Mouse (Mus musculus) forebrain, embryonic 15.5 days (tissue): ENCODE measurements around the gene Dlg2. TPM values are rescaled to one million over a fixed set of nuclear protein-coding genes. Genes with fewer than 3 reads are reported as not detected.
A peak's percentile ranks its signal among the peaks of the same experiment; 100 is the strongest.

Experiments
- ATAC-seq: fragments of 200-750 bp; cut with Nextera tagmentation; replicated peaks from 2 replicates; pipeline ENCODE4 v1.8.0; 2017; ENCODE audit warnings: mild to moderate bottlenecking, moderate TSS enrichment, moderate library complexity
- H3K27ac ChIP-seq: fragments of 300-500 bp; sonication (generic); replicated peaks from 2 replicates; pipeline ENCODE4 v1.5.1; 2015; ENCODE audit warnings: mild to moderate bottlenecking, inconsistent platforms
- H3K27me3 ChIP-seq: fragments of 300-500 bp; sonication (generic); 2 replicates; pipeline ENCODE4 v1.6.1; 2015; ENCODE audit warnings: inconsistent platforms
- H3K36me3 ChIP-seq: fragments of 300-500 bp; sonication (generic); 2 replicates; pipeline ENCODE4 v1.6.1; 2015; ENCODE audit warnings: mild to moderate bottlenecking, inconsistent platforms
- H3K4me1 ChIP-seq: fragments of 300-500 bp; sonication (generic); 2 replicates; pipeline ENCODE4 v1.6.1; 2015; ENCODE audit warnings: inconsistent platforms
- H3K4me2 ChIP-seq: fragments of 300-500 bp; sonication (generic); replicated peaks from 2 replicates; pipeline ENCODE4 v1.6.1; 2015; ENCODE audit warnings: mild to moderate bottlenecking, inconsistent platforms
- H3K4me3 ChIP-seq: fragments of 300-500 bp; sonication (generic); 2 replicates; pipeline ENCODE4 v1.5.1; 2015; ENCODE audit warnings: mild to moderate bottlenecking, inconsistent platforms
- H3K9ac ChIP-seq: fragments of 300-500 bp; sonication (generic); replicated peaks from 2 replicates; pipeline ENCODE4 v1.6.1; 2015; ENCODE audit warnings: mild to moderate bottlenecking, inconsistent platforms
- H3K9me3 ChIP-seq: fragments of 300-500 bp; sonication (generic); 2 replicates; pipeline ENCODE4 v1.6.1; 2016; ENCODE audit warnings: inconsistent platforms
- WGBS: fragments of 180-500 bp; shearing (Covaris S2); methylation state at CpG from one replicate; pipeline ENCODE4 v1.1.7; 2015; ENCODE audit warnings: mixed read lengths; 5-methylcytosine and 5-hydroxymethylcytosine counted together
- polyA plus RNA-seq: library from polyadenylated mRNA; unstranded; fragments of >200 nt; fragmentation: Nextera tagmentation; extraction: Ambion mirVana; gene quantifications from 2 replicates; pipeline ENCODE4 v1.2.1, GENCODE M21; 2015

Dlg2 gene
- polyA plus RNA-seq, 1 experiment from 2014 or later: 24.5 TPM

DNA sequence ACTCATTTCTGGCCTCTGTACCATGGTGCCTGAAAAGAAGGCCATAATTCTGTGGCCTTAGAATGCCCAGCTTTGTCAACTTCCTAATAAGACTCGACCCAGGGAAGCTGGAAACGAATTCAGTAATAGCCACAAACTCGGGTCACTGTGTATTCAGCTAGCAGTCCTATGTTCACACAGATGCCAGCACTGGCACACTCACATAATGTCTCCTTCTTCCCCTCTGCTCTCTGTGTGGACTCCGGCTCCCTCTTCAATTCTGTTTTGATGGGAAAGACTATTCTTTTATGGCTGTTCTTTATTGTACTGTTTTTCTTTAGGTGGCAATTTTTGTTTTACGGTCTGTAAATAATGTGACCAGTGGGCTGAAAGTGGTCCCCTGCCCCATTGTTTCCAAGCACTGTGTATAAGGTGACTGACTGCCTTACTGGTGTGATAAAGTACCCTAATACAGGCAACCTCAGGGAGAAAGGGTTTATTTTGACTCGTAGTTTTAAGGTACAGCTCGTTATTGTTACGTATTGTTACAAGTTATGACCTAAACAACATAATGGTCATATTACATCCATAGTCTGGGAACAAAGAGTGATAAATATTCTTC is 1816.5 kb downstream of the Dlg2 start:
- Histone ChIP-seq H3K4me2 (no peak overlapping the region), H3K36me3 (no peaks in the 10 kb centered on the region), H3K9me3 (no peaks in the 10 kb centered on the region), H3K27me3 (no peaks in the 10 kb centered on the region), H3K9ac (no peak overlapping the region), H3K4me1 (no peaks in the 10 kb centered on the region), H3K27ac (no peak overlapping the region), H3K4me3 (no peak overlapping the region)
- no peak for ATAC-seq
- 61% methylated on average over 8 of the region's 8 CpGs for WGBS

DNA sequence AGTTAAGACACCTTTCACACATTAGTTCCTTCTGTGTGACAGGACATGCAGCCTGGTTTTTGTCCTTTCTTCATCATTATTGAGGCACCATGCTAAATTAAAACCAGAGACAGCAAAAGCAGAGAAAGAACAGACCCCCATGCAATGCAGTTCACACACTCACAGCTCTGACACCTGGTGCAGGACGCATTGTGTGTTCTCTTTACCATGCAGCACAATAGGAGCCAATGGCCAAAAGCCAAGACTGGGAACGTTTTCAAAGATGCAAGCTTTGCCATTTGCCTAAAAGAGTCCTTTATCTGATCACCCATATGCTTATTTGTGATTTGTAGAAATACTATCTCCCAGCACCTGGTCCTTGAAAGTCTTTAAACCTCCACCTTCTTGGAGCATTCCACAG is 1824.6 kb downstream of the Dlg2 start:
- no peak overlapping the region for H3K4me3 ChIP-seq

DNA sequence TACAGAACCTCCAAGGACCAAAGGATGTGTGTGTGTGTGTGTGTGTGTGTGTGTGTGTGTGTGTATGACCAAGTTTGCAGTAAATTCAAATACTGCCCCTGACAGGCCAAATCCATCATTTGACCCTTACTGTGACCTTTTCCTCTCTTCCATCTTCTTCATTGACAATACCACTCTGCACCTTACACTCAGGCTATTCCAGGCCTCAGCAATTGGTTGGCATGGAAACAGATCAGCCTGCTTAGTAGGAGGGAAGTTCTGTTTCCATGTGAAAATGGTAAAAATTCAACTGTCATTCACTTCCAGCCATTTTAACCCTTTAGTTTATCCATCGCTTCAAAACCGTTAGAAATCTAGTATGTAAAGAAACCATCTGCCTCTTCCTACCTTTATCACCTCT is 1831.2 kb downstream of the Dlg2 start:
- Histone ChIP-seq H3K4me2 (no peak overlapping the region), H3K27ac (no peak overlapping the region), H3K9me3 (no peaks in the 10 kb centered on the region), H3K4me3 (no peak overlapping the region), H3K27me3 (no peaks in the 10 kb centered on the region), H3K36me3 (no peaks in the 10 kb centered on the region), H3K9ac (no peak overlapping the region), H3K4me1 (no peaks in the 10 kb centered on the region)
- WGBS: 89% methylated on average over 2 of the region's 2 CpGs
- no peak for ATAC-seq

More for the DNA sequence above, 1824.6 kb downstream of the Dlg2 start:
- Histone ChIP-seq H3K4me2 (no peak overlapping the region), H3K9ac (no peak overlapping the region), H3K27ac (no peak overlapping the region), H3K36me3 (no peaks in the 10 kb centered on the region), H3K27me3 (no peaks in the 10 kb centered on the region), H3K4me1 (no peaks in the 10 kb centered on the region), H3K9me3 (no peaks in the 10 kb centered on the region)
- 0 out of 2 replicates have a peak, but pooled peaks have one; percentile 48 for ATAC-seq
- WGBS: 34% methylated on average over 2 of the region's 2 CpGs

DNA sequence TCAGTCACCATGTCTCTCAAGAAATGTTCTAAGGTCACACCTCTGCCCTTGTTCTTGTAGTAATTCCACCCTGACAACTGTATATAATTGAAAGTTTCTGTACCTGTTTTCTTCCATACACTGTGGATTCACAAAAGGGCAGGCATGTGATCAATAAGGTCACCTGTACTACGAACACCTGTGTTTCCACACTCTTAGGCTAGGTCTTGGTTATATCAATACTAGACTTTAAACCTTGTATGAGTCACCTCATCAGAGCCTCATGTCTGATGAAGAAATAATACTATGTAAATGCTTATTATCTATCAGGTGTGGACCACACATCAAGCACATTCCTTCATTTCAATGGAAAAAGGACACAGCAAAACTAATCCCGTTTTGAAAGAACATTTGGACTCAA is 1831.7 kb downstream of the Dlg2 start:
- Histone ChIP-seq H3K27me3 (no peaks in the 10 kb centered on the region), H3K36me3 (no peaks in the 10 kb centered on the region), H3K4me2 (no peak overlapping the region), H3K4me3 (no peak overlapping the region), H3K4me1 (no peaks in the 10 kb centered on the region), H3K27ac (no peak overlapping the region), H3K9me3 (no peaks in the 10 kb centered on the region), H3K9ac (no peak overlapping the region)
- WGBS: 88% methylated on average over 2 of the region's 2 CpGs
- no peak for ATAC-seq

DNA sequence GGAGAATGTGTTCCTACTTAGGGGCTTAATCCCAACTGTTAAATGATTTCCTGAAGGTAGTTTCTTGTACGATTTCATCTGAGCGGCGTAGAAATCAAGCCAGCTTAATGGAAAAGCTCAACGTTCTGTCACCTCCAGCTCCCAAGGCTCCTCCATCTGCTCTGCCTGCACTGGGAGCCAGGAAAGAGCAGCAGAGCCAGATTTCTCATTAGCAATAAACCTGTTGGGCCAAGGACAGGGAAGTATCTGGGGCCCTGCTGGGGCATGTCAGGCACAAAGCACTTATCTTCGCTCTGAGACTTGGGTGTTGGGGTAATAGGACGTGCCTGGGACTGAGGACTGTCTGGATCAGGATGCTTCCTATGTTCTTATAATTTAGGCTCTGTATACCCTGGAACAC is 1839.9 kb downstream of the Dlg2 start:
- peaks cover 17% of the 10 kb centered on the region for H3K4me1 ChIP-seq
- WGBS: 70% methylated on average over 6 of the region's 6 CpGs
- peak; percentile 85 for ATAC-seq

DNA sequence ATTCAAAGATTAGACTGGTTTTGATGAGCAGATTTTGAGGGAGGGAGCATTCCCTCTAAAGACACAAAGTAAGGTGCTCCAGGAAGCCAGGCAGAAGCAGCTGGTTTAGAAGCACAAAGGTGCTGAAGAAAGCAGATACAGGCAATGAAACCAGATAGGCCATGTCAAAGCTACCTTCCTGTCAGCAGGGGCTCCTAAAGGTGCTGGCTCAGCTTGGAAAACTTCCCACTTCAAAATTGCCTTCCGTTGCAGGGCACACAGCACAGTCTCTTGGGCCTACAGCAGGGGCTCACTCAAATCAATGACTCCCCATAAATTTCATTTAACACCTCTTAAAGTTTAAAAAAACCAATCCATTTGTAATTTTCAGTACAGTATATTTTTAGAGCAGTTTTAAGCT is 1843.0 kb downstream of the Dlg2 start:
- H3K4me1 ChIP-seq: peaks cover 17% of the 10 kb centered on the region
- no peak overlapping the region for H3K4me2 ChIP-seq
- no peak overlapping the region for H3K27ac ChIP-seq
- H3K36me3 ChIP-seq: no peaks in the 10 kb centered on the region
- H3K27me3 ChIP-seq: no peaks in the 10 kb centered on the region
- no peak for ATAC-seq
- no peak overlapping the region for H3K9ac ChIP-seq
- WGBS: 71% methylated on average over 1 of the region's 1 CpGs
- H3K9me3 ChIP-seq: no peaks in the 10 kb centered on the region
- H3K4me3 ChIP-seq: no peak overlapping the region

More for the DNA sequence above, 1839.9 kb downstream of the Dlg2 start:
- Histone ChIP-seq H3K9ac (no peak overlapping the region), H3K27me3 (no peaks in the 10 kb centered on the region), H3K4me3 (no peak overlapping the region), H3K9me3 (no peaks in the 10 kb centered on the region), H3K4me2 (no peak overlapping the region), H3K27ac (peak overlapping the region; percentile 77), H3K36me3 (no peaks in the 10 kb centered on the region)

DNA sequence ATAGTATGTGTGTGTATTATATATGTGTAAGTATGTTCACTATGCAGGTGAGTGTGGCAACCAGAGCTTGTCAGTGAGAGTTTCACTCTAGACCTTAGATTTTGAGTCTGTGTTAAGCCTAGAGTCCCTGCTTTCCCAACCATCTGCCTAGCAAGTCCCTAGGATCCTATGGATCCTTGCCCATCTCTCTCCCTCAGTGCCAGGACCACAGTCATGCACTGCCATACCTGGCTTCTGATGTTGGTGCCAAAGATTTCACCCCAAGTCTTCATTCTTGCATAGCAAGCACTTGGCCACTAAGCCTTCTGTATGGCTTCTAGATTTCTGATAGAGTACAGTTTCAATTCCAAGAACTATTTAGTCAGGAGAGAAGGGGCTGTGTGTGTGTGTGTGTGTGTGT is 1843.7 kb downstream of the Dlg2 start:
- H3K27me3 ChIP-seq: no peaks in the 10 kb centered on the region
- H3K4me2 ChIP-seq: no peak overlapping the region
- no peak overlapping the region for H3K27ac ChIP-seq
- no peaks in the 10 kb centered on the region for H3K36me3 ChIP-seq
- no peak overlapping the region for H3K4me3 ChIP-seq
- peaks cover 17% of the 10 kb centered on the region for H3K4me1 ChIP-seq
- no peak for ATAC-seq
- no peak overlapping the region for H3K9ac ChIP-seq
- H3K9me3 ChIP-seq: no peaks in the 10 kb centered on the region

DNA sequence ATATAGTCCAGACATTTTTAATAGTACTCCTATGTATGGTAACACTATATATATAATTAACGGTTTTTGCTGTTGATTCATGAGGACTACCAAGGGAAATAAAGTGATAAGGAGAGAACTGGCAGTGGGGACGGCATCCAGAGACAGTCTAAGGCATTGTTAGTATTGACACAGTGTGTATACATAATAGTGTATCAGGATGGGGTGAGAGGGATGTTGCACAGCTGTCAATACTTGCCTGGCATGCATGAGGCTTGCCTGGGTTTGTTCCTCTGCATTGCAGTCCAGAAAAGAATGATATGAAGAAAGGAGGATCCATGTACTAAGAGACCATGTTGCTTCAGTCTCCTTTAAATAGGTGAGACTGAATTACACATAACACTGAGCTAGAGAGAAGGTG is 1845.3 kb downstream of the Dlg2 start:
- 78% methylated on average over 2 of the region's 2 CpGs for WGBS
- no peak for ATAC-seq

DNA sequence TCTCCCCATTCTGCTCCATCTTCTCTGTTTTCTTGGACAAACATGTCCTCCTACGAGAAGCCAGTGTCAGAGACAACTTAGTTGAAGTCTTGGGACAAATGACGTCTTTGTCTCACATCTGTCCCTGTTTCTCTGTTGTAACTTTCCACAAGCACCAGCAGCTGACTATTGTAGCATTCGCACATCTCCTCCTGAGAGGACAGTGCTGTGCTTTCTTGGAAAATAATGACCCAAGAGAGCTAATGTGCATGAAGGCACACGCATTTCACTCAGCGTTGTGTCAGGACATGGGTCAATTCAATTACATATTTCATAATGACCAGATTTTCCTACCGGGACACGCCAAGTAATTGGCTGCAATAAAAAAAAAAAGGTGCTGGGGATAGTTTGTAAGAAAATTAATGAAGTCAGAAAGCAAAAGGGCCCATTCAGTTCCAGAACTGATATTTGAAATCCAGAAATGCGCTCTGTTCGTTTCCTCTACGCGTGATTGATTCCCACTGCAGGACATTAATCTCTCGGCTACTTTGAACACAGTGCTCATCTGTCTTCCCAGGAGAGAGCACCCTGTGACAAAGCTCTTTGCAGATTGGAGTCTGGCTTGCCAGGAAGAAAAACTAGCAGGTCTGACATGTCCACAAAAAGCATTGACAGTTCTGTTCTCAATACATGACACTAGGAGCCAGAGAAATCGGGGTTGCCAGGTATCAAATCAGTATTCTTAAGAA is 1846.0 kb downstream of the Dlg2 start:
- H3K4me3 ChIP-seq: no peak overlapping the region
- no peak overlapping the region for H3K9ac ChIP-seq
- H3K4me2 ChIP-seq: no peak overlapping the region
- H3K27ac ChIP-seq: no peak overlapping the region
- no peaks in the 10 kb centered on the region for H3K27me3 ChIP-seq
- no peak for ATAC-seq
- no peaks in the 10 kb centered on the region for H3K9me3 ChIP-seq
- 62% methylated on average over 13 of the region's 13 CpGs for WGBS
- no peaks in the 10 kb centered on the region for H3K36me3 ChIP-seq
- no peaks in the 10 kb centered on the region for H3K4me1 ChIP-seq

More for the DNA sequence above, 1845.3 kb downstream of the Dlg2 start:
- Histone ChIP-seq H3K4me2 (no peak overlapping the region), H3K9me3 (no peaks in the 10 kb centered on the region), H3K36me3 (no peaks in the 10 kb centered on the region), H3K27me3 (no peaks in the 10 kb centered on the region), H3K9ac (no peak overlapping the region), H3K4me3 (no peak overlapping the region), H3K27ac (no peak overlapping the region), H3K4me1 (peaks cover 5% of the 10 kb centered on the region; the same call in 1 of the 2 replicates)

DNA sequence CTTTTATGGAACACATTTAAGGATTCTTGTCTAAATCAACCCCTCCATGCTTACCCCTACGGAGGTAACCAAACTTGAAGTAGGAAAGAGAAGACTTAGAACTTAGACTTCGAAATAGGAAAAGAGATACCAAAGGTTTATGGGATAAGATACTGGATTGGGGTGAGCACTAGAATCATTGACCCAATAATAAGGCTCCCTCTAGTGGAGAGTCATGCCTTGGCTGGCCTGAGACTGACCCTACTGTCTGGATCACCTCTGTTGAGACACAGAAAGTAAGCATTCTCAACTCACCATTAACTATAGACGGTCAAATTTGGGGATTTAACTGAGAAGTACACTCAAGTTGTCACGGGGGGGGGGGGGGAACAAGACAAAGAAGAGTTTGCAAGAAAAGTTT is 1847.2 kb downstream of the Dlg2 start:
- H3K9me3 ChIP-seq: no peaks in the 10 kb centered on the region
- no peaks in the 10 kb centered on the region for H3K27me3 ChIP-seq
- no peaks in the 10 kb centered on the region for H3K36me3 ChIP-seq
- no peak overlapping the region for H3K9ac ChIP-seq
- H3K4me1 ChIP-seq: no peaks in the 10 kb centered on the region
- H3K4me2 ChIP-seq: no peak overlapping the region
- H3K4me3 ChIP-seq: no peak overlapping the region
- WGBS: 46% methylated on average over 4 of the region's 4 CpGs
- no peak overlapping the region for H3K27ac ChIP-seq
- 0 out of 2 replicates have a peak, but pooled peaks have one; percentile 32 for ATAC-seq

DNA sequence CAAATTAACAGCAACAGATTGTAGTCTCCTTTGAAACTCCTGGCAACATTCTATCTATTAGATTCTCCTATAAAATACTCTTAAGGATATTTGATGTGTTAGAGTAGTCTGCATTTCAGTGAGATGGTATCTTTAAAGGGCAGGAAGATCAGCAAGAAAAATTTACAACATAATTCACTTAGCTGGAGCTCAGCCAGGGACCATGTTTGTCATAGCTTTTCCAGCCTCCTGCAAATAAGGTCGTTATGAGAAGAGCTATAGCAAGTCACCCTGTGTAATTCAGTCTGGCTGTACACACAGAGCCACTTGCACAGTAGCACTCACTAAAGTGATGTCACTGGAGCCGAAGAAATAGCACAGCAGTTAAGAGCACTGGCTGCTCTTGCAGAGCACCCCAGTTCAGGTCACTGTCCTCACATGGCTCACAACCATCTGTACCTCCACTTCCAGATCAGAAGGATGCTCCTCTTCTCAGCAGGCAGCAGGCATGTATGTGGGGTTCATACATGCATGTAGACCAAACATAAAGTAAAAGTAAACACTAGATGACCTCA is 1850.9 kb downstream of the Dlg2 start:
- H3K9me3 ChIP-seq: no peaks in the 10 kb centered on the region
- H3K27me3 ChIP-seq: no peaks in the 10 kb centered on the region
- no peaks in the 10 kb centered on the region for H3K36me3 ChIP-seq
- no peak overlapping the region for H3K27ac ChIP-seq
- no peak overlapping the region for H3K9ac ChIP-seq
- no peak for ATAC-seq
- no peak overlapping the region for H3K4me2 ChIP-seq
- H3K4me1 ChIP-seq: no peaks in the 10 kb centered on the region
- WGBS: 48% methylated on average over 2 of the region's 2 CpGs
- H3K4me3 ChIP-seq: no peak overlapping the region

DNA sequence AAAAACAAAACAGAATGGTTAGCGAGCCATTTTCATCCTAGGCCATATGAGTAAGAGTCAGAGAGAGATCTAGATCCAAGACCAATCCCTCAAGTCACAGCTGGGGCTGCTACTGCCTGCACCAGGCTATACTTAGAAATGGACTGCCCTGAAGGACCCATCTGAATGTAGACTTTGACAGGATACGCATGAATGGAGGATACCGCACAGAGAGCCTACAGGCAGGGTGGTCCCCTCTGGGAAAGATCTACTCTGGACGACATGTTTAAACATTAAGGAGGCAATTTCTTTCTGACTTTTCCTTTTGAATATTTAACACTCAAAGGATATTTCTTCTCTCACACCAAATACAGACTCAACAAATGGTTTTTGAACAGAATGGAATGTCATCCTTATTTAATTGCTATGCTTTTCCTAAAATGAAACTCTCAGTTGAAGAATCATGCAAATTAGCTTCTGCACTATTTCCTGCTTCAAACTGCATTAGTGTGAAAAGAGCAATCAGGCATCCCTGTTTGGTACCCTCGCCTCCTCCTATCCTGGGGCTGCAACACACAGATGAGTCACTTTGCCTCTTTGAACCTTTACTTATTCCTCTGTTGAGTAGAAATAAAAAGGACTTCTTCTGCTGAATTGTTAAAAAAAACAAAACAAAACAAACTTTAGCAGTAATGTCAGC is 1856.9 kb downstream of the Dlg2 start:
- Histone ChIP-seq H3K27ac (no peak overlapping the region), H3K4me2 (no peak overlapping the region), H3K4me3 (no peak overlapping the region), H3K4me1 (no peaks in the 10 kb centered on the region), H3K9me3 (no peaks in the 10 kb centered on the region), H3K36me3 (no peaks in the 10 kb centered on the region), H3K9ac (no peak overlapping the region), H3K27me3 (no peaks in the 10 kb centered on the region)
- 66% methylated on average over 5 of the region's 5 CpGs for WGBS
- no peak for ATAC-seq
